Mouse (Mus musculus) MEL (cell line): Measurements from ENCODE around the gene Klhl33. TPM values are rescaled to one million over a fixed set of nuclear protein-coding genes. Genes with fewer than 3 reads are reported as not detected.

ENCODE experiments used
- DNase-seq: peaks from one replicate; pipeline ENCODE4 v3.0.0; 2011; ENCODE audit warnings: low read depth, low spot score
- H3K27ac ChIP-seq: 2 replicates; pipeline ENCODE4 v1.5.1; 2012; ENCODE audit warnings: low read depth, mild to moderate bottlenecking, control low read depth, low read length, moderate library complexity; ENCODE audit not compliant: control insufficient read depth
- H3K27me3 ChIP-seq, 2 experiments: fragments of 150-350 bp in 1 of 2; sonication (generic) in 1 of 2; 2 replicates each; pipeline ENCODE4 v1.6.1; 2012; ENCODE audit warnings: low read length in 2 of 2, mild to moderate bottlenecking in 2 of 2, improper control_type of control experiment in 1 of 2, moderate library complexity in 1 of 2; ENCODE audit not compliant: insufficient read depth in 2 of 2, control insufficient read depth in 1 of 2
- H3K36me3 ChIP-seq, 2 experiments: 2 replicates each; pipeline ENCODE4 v1.6.1; 2012 to 2014; ENCODE audit warnings: low read length in 2 of 2, improper control_type of control experiment in 1 of 2, inconsistent platforms in 1 of 2, mild to moderate bottlenecking in 1 of 2; ENCODE audit not compliant: insufficient read depth in 2 of 2, control insufficient read depth in 1 of 2
- H3K4me1 ChIP-seq, 2 experiments: fragments of 150-350 bp in 1 of 2; sonication (generic) in 1 of 2; 2 replicates each; pipeline ENCODE4 v1.6.1; 2012; ENCODE audit warnings: low read length in 2 of 2, improper control_type of control experiment in 1 of 2, mild to moderate bottlenecking in 1 of 2; ENCODE audit not compliant: insufficient read depth in 2 of 2, control insufficient read depth in 1 of 2
- H3K4me3 ChIP-seq, 2 experiments: fragments of 150-350 bp in 1 of 2; sonication (generic) in 1 of 2; 2 replicates each; pipeline ENCODE4 v1.5.1; 2012; ENCODE audit warnings: low read depth in 2 of 2, low read length in 2 of 2, mild to moderate bottlenecking in 2 of 2, moderate library complexity in 2 of 2, control low read depth in 1 of 2, improper control_type of control experiment in 1 of 2; ENCODE audit not compliant: control insufficient read depth in 1 of 2, insufficient read depth in 1 of 2
- H3K79me2 ChIP-seq: 2 replicates; pipeline ENCODE4 v1.6.1; 2012; ENCODE audit warnings: mild to moderate bottlenecking, low read length, moderate library complexity; ENCODE audit not compliant: control insufficient read depth, poor library complexity, insufficient read depth
- H3K9ac ChIP-seq: 2 replicates; pipeline ENCODE4 v1.6.1; 2012; ENCODE audit warnings: low read depth, mild to moderate bottlenecking, control low read depth, low read length, moderate library complexity; ENCODE audit not compliant: control insufficient read depth, poor library complexity, severe bottlenecking
- H3K9me3 ChIP-seq: fragments of 150-350 bp; sonication (generic); replicated peaks from 2 replicates; pipeline ENCODE4 v1.6.1; 2012; ENCODE audit warnings: mild to moderate bottlenecking, low read length, improper control_type of control experiment, moderate library complexity; ENCODE audit not compliant: insufficient read depth
- BHLHE40 ChIP-seq: IDR thresholded peaks from 2 replicates; pipeline ENCODE4 v1.6.1; 2012; ENCODE audit warnings: low read depth, mild to moderate bottlenecking, inconsistent platforms, low read length, improper control_type of control experiment, borderline replicate concordance
- CHD1 ChIP-seq: IDR thresholded peaks from 2 replicates; pipeline ENCODE4 v1.6.1; 2012; ENCODE audit warnings: low read depth, mild to moderate bottlenecking, inconsistent platforms, low read length, improper control_type of control experiment
- CHD2 ChIP-seq: IDR thresholded peaks from 2 replicates; pipeline ENCODE4 v1.6.1; 2011; ENCODE audit warnings: low read length, improper control_type of control experiment
- CTCF ChIP-seq, 3 experiments: IDR thresholded peaks in 2 of 3; conservative IDR thresholded peaks in 1 of 3; 2 replicates each; pipeline ENCODE4 v1.5.1; 2011 to 2012; ENCODE audit warnings: low read length in 3 of 3, low read depth in 2 of 3, mild to moderate bottlenecking in 2 of 3, improper control_type of control experiment in 1 of 3, inconsistent platforms in 1 of 3, mixed read lengths in 1 of 3, moderate library complexity in 1 of 3; ENCODE audit not compliant: control insufficient read depth in 1 of 3, insufficient read depth in 1 of 3, poor library complexity in 1 of 3, severe bottlenecking in 1 of 3
- ELF1 ChIP-seq: IDR thresholded peaks from 2 replicates; pipeline ENCODE4 v1.6.1; 2014; ENCODE audit warnings: low read depth, mild to moderate bottlenecking, inconsistent platforms, low read length, improper control_type of control experiment, moderate library complexity
- EP300 ChIP-seq, 2 experiments: IDR thresholded peaks; 2 replicates each; pipeline ENCODE4 v1.6.1; 2011; ENCODE audit warnings: improper control_type of control experiment in 2 of 2, low read length in 2 of 2, low read depth in 1 of 2, mild to moderate bottlenecking in 1 of 2
- ETS1 ChIP-seq: IDR thresholded peaks from 2 replicates; pipeline ENCODE4 v1.6.1; 2012; ENCODE audit warnings: low read depth, mild to moderate bottlenecking, inconsistent platforms, low read length, improper control_type of control experiment, moderate library complexity
- GATA1 ChIP-seq: IDR thresholded peaks from 2 replicates; pipeline ENCODE4 v1.6.1; 2011; ENCODE audit warnings: low read depth, low read length, improper control_type of control experiment
- HCFC1 ChIP-seq: IDR thresholded peaks from 2 replicates; pipeline ENCODE4 v1.6.1; 2012; ENCODE audit warnings: low read depth, mild to moderate bottlenecking, inconsistent platforms, low read length, improper control_type of control experiment, moderate library complexity
- MAX ChIP-seq: IDR thresholded peaks from 2 replicates; pipeline ENCODE4 v1.6.1; 2011; ENCODE audit warnings: low read length, improper control_type of control experiment
- MXI1 ChIP-seq: IDR thresholded peaks from 2 replicates; pipeline ENCODE4 v1.6.1; 2011; ENCODE audit warnings: mild to moderate bottlenecking, low read depth, low read length, improper control_type of control experiment
- MYB ChIP-seq: IDR thresholded peaks from 2 replicates; pipeline ENCODE4 v1.6.1; 2011; ENCODE audit warnings: mild to moderate bottlenecking, low read depth, low read length, improper control_type of control experiment
- NELFE ChIP-seq: IDR thresholded peaks from 2 replicates; pipeline ENCODE4 v1.6.1; 2011; ENCODE audit warnings: low read depth, low read length, improper control_type of control experiment
- POLR2A ChIP-seq, 2 experiments: IDR thresholded peaks; 2 replicates each; pipeline ENCODE4 v1.6.1; 2011 to 2012; ENCODE audit warnings: low read length in 2 of 2, mild to moderate bottlenecking in 2 of 2, control low read depth in 1 of 2, improper control_type of control experiment in 1 of 2, low read depth in 1 of 2, moderate library complexity in 1 of 2; ENCODE audit not compliant: control insufficient read depth in 1 of 2, insufficient read depth in 1 of 2, poor library complexity in 1 of 2
- POLR2AphosphoS2 ChIP-seq: IDR thresholded peaks from 2 replicates; pipeline ENCODE4 v1.6.1; 2011; ENCODE audit warnings: low read length, improper control_type of control experiment
- POLR2AphosphoS5 ChIP-seq: IDR thresholded peaks from 2 replicates; pipeline ENCODE4 v1.6.1; 2012; ENCODE audit warnings: low read depth, borderline replicate concordance, mild to moderate bottlenecking, inconsistent platforms, low read length, moderate library complexity, mixed read lengths
- RCOR1 ChIP-seq: IDR thresholded peaks from 2 replicates; pipeline ENCODE4 v1.6.1; 2012; ENCODE audit warnings: low read depth, mild to moderate bottlenecking, inconsistent platforms, low read length, improper control_type of control experiment
- TAL1 ChIP-seq: IDR thresholded peaks from 2 replicates; pipeline ENCODE4 v1.6.1; 2012; ENCODE audit warnings: mild to moderate bottlenecking, inconsistent platforms, low read length, moderate library complexity, mixed read lengths
- TBP ChIP-seq: IDR thresholded peaks from 2 replicates; pipeline ENCODE4 v1.8.0; 2011; ENCODE audit warnings: low read depth, low read length, improper control_type of control experiment
- USF2 ChIP-seq, 2 experiments: IDR thresholded peaks; 2 replicates each; pipeline ENCODE4 v1.6.1; 2011 to 2012; ENCODE audit warnings: improper control_type of control experiment in 2 of 2, low read length in 2 of 2, borderline replicate concordance in 1 of 2, inconsistent platforms in 1 of 2, low read depth in 1 of 2, mild to moderate bottlenecking in 1 of 2; ENCODE audit not compliant: insufficient read depth in 1 of 2
- ZMIZ1 ChIP-seq: IDR thresholded peaks from 2 replicates; pipeline ENCODE4 v1.6.1; 2012; ENCODE audit warnings: low read depth, mild to moderate bottlenecking, inconsistent platforms, low read length, improper control_type of control experiment, moderate library complexity
- ZNF384 ChIP-seq: IDR thresholded peaks from 2 replicates; pipeline ENCODE4 v1.6.1; 2012; ENCODE audit warnings: low read depth, mild to moderate bottlenecking, inconsistent platforms, low read length, improper control_type of control experiment
- polyA plus RNA-seq, 2 experiments: library from polyadenylated mRNA; stranded (reverse) in 1 of 2; unstranded in 1 of 2; fragments of >175 nt in 1 of 2; fragments of >200 nt in 1 of 2; gene quantifications; 2 replicates each; pipeline versions ENCODE4 v1.2.1 to v1.2.4; 2012; ENCODE audit warnings: low replicate concordance in 2 of 2, low read depth in 1 of 2; ENCODE audit not compliant: insufficient read length in 2 of 2, insufficient read depth in 1 of 2, missing spikeins in 1 of 2
- total RNA-seq: library from RNA; depleted of rRNA; stranded (reverse); fragments of 300-350 nt; gene quantifications from 2 replicates; pipeline ENCODE4 v1.2.3, GENCODE M21; 2012

Gene Klhl33
- total and polyA plus RNA-seq, 3 experiments, result 0.01 TPM; not detected in 2

GRCm38 (mm10) chr14:50943932-50944667, 46.8 kb upstream of the Klhl33 start, which contains the start of gene Gm49342:
Gm49342 (plus strand) TSS chr14:50944517.
- DNase-seq, result peak; percentile 95
- Histone ChIP-seq H3K36me3 (peaks cover 0 to 7% of the 10 kb centered on the region in 2 experiments; a peak in 2 of 4 replicates), H3K4me1 (peaks cover 0 to 7% of the 10 kb centered on the region in 2 experiments; a peak in 2 of 4 replicates), H3K79me2 (no peaks in the 10 kb centered on the region; the same call in 1 of the 2 replicates), H3K27me3 (no peaks in the 10 kb centered on the region), H3K9ac (peak within 1 kb of the TSS; percentile 61), H3K9me3 (no peaks in the 10 kb centered on the region), H3K27ac (peak within 1 kb of the TSS; percentile 91), H3K4me3 (peak within 1 kb of the TSS; percentile 63 to 96)
- peak; percentile 81; the same call in 1 of the 2 replicates for TF ChIP-seq POLR2AphosphoS5
- peak; percentile 30; the same call in 1 of the 2 replicates for TF ChIP-seq ETS1
- TF ChIP-seq CTCF (IDR thresholded peaks at IDR 0.05 in 2 of 3, conservative IDR thresholded peaks at IDR 0.05 in 1 of 3; ENCODE audit: control insufficient read depth in 1 of 3, insufficient read depth in 1 of 3, low read depth in 2 of 3, low read length in 3 of 3, poor library complexity in 1 of 3, severe bottlenecking in 1 of 3), result no peak
- peak; percentile 99 for TF ChIP-seq ZMIZ1
- TF ChIP-seq MYB, result 0 out of 2 replicates have a peak, but pooled peaks have one; percentile 19
- TF ChIP-seq TBP, result peak; percentile 96
- no peak for TF ChIP-seq USF2 (IDR thresholded peaks at IDR 0.05; ENCODE audit: borderline replicate concordance in 1 of 2, insufficient read depth in 1 of 2, low read depth in 1 of 2, low read length in 2 of 2)
- TF ChIP-seq GATA1, result peak; percentile 38; the same call in 1 of the 2 replicates
- peak; percentile 12; the same call in 1 of the 2 replicates for TF ChIP-seq BHLHE40
- peak; percentile 94 for TF ChIP-seq NELFE
- peak; percentile 28; the same call in 1 of the 2 replicates for TF ChIP-seq ELF1
- TF ChIP-seq RCOR1, result no peak
- TF ChIP-seq HCFC1, result peak; percentile 56; the same call in 1 of the 2 replicates
- TF ChIP-seq CHD1, result no peak
- TF ChIP-seq POLR2A (IDR thresholded peaks at IDR 0.05; ENCODE audit: control insufficient read depth in 1 of 2, insufficient read depth in 1 of 2, low read depth in 1 of 2, low read length in 2 of 2, poor library complexity in 1 of 2), result peak; percentile 79 to 93
- TF ChIP-seq POLR2AphosphoS2, result peak; percentile 88
- TF ChIP-seq CHD2, result no peak
- peak; percentile 16; the same call in 1 of the 2 replicates for TF ChIP-seq TAL1
- peak; percentile 50; the same call in 1 of the 2 replicates for TF ChIP-seq MAX
- peak; percentile 74 for TF ChIP-seq ZNF384
- peak; percentile 71 for TF ChIP-seq MXI1
- peak; percentile 7 to 48; a peak in 2 of 4 replicates for TF ChIP-seq EP300 (IDR thresholded peaks at IDR 0.05; ENCODE audit: low read depth in 1 of 2, low read length in 2 of 2)
